Mouse (Mus musculus) C2C12 (cell line): Measurements from ENCODE around the gene Ndufa7.

ENCODE experiments used
- CTCF ChIP-seq: IDR thresholded peaks from one replicate; pipeline ENCODE4 v1.5.1; 2011; ENCODE audit not compliant: control insufficient read depth, insufficient read depth, insufficient read length
- MAX ChIP-seq: IDR thresholded peaks from one replicate; pipeline ENCODE4 v1.6.1; 2011; ENCODE audit warnings: mild to moderate bottlenecking, control low read depth
- USF1 ChIP-seq: IDR thresholded peaks from one replicate; pipeline ENCODE4 v1.6.1; 2011; ENCODE audit warnings: low read depth, mild to moderate bottlenecking, control low read depth, moderate library complexity

- TF ChIP-seq CTCF (no peak), MAX (no peak), USF1 (no peak)
Measured at GRCm38 (mm10) chr17:33844196-33844595, 19.8 kb downstream of the Ndufa7 start.
